Mouse (Mus musculus) neural tube, embryonic 12.5 days (tissue): ENCODE data around the gene Metrnl. TPM values are rescaled to one million over a fixed set of nuclear protein-coding genes. Genes with fewer than 3 reads are reported as not detected.

Experiments
- ATAC-seq: fragments of 200-750 bp; cut with Nextera tagmentation; 2 replicates; pipeline ENCODE4 v1.8.0; 2017; ENCODE audit warnings: low read depth, mild to moderate bottlenecking, moderate TSS enrichment, moderate library complexity; ENCODE audit not compliant: low FRiP score
- H3K27ac ChIP-seq: fragments of 300-500 bp; sonication (generic); 2 replicates; pipeline ENCODE4 v1.5.1; 2016
- H3K27me3 ChIP-seq: fragments of 300-500 bp; sonication (generic); replicated peaks from 2 replicates; pipeline ENCODE4 v1.6.1; 2016; ENCODE audit warnings: mild to moderate bottlenecking
- H3K36me3 ChIP-seq: fragments of 300-500 bp; sonication (generic); 2 replicates; pipeline ENCODE4 v1.6.1; 2016; ENCODE audit warnings: mild to moderate bottlenecking
- H3K4me1 ChIP-seq: fragments of 300-500 bp; sonication (generic); 2 replicates; pipeline ENCODE4 v1.6.1; 2016
- H3K4me2 ChIP-seq: fragments of 300-500 bp; sonication (generic); replicated peaks from 2 replicates; pipeline ENCODE4 v1.6.1; 2016; ENCODE audit warnings: mild to moderate bottlenecking
- H3K4me3 ChIP-seq: fragments of 300-500 bp; sonication (generic); 2 replicates; pipeline ENCODE4 v1.5.1; 2016
- H3K9ac ChIP-seq: fragments of 300-500 bp; sonication (generic); 2 replicates; pipeline ENCODE4 v1.6.1; 2016; ENCODE audit warnings: mild to moderate bottlenecking
- H3K9me3 ChIP-seq: fragments of 300-500 bp; sonication (generic); 2 replicates; pipeline ENCODE4 v1.6.1; 2016; ENCODE audit warnings: mild to moderate bottlenecking
- WGBS: fragments of 180-500 bp; shearing (Covaris S2); methylation state at CpG from one replicate; pipeline ENCODE4 v1.1.7; 2016; 5-methylcytosine and 5-hydroxymethylcytosine counted together
- polyA plus RNA-seq: library from polyadenylated mRNA; unstranded; fragments of >200 nt; fragmentation: Nextera tagmentation; extraction: Ambion mirVana; gene quantifications from 2 replicates; pipeline ENCODE4 v1.2.1, GENCODE M21; 2016

Gene Metrnl
- polyA plus RNA-seq, 1 experiment from 2014 or later, result 16.5 TPM

- Histone ChIP-seq H3K4me3 (no peak overlapping the region), H3K27me3 (no peaks in the 10 kb centered on the region), H3K36me3 (no peaks in the 10 kb centered on the region), H3K9ac (no peak overlapping the region), H3K9me3 (no peaks in the 10 kb centered on the region), H3K4me2 (no peak overlapping the region), H3K4me1 (no peaks in the 10 kb centered on the region), H3K27ac (no peak overlapping the region)
- 89% methylated on average over 2 of the region's 2 CpGs for whole genome bisulfite sequencing
- ATAC-seq, result no peak
Observed at GRCm38 (mm10) chr11:121713569-121713968, 12.2 kb downstream of the Metrnl start.

DNA sequence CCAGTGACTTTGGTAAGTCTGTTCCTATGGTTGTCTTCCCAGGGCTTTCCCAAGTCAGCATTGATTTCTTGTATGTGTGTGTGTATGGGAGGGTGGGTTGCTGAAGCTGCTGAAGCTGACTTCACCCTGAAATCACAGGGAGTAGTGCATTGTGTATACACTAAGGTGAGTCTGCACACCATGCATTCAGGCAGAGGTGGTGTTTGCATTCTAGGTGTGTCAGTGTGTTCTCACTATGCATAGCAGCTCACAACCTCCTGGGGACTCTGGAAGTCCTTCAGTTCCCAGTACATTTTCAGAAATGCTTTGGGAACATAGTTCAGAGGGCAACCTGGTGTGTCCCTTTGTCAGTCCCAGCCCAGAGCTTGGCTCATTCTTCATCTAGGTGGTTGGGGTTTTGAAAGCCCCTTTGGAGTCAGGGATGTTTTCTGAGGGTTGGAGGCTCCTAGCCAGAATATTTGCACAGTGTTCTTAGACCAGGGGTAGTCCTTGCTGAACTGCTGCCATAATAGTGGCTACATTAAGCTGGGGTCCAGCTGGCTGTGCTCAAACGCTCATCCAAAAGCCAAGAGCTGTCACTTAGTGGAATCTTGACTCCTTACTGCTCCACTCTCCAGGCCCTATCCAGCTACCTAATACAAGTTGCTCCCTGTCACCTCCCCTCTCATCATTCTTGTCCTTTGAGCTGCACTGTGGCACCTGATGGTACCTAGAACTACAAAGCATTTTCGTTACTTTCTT, 13.6 kb downstream of the Metrnl start:
- Histone ChIP-seq H3K4me1 (no peaks in the 10 kb centered on the region), H3K4me3 (no peak overlapping the region), H3K27me3 (no peaks in the 10 kb centered on the region), H3K36me3 (no peaks in the 10 kb centered on the region), H3K4me2 (no peak overlapping the region), H3K9ac (no peak overlapping the region), H3K27ac (no peak overlapping the region), H3K9me3 (no peaks in the 10 kb centered on the region)
- WGBS, result 87% methylated on average over 2 of the region's 2 CpGs
- no peak for ATAC-seq

- Histone ChIP-seq H3K9ac (no peak overlapping the region), H3K4me2 (no peak overlapping the region), H3K4me3 (no peak overlapping the region), H3K9me3 (no peaks in the 10 kb centered on the region), H3K4me1 (no peaks in the 10 kb centered on the region), H3K27ac (no peak overlapping the region), H3K36me3 (no peaks in the 10 kb centered on the region), H3K27me3 (no peaks in the 10 kb centered on the region)
- WGBS, result 66% methylated on average over 6 of the region's 6 CpGs
- no peak for ATAC-seq
Observed at GRCm38 (mm10) chr11:121717724-121718123, 16.4 kb downstream of the Metrnl start.

DNA sequence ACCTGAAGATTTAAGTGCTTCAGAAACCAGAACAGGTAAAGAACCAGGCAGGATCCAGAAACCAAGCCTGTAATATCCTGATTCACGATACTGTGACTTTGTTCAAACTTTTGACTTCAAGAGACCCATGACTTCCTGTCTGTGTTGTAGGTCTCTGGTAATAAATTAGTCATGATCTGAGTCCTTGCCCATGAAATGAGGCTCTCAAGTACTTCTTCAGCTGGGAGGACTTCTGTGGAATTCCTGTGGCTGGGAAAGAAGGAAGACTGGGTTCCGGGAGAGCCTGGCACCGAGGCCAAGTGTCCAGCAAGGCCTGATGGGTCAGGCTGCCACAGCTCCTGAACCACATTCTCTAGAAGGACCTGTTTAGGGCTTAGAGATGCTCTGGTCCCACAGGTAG, 19.4 kb downstream of the Metrnl start:
- Histone ChIP-seq H3K9ac (no peak overlapping the region), H3K27me3 (no peaks in the 10 kb centered on the region), H3K9me3 (no peaks in the 10 kb centered on the region), H3K4me2 (no peak overlapping the region), H3K36me3 (no peaks in the 10 kb centered on the region), H3K4me1 (no peaks in the 10 kb centered on the region), H3K27ac (no peak overlapping the region), H3K4me3 (no peak overlapping the region)
- ATAC-seq, result no peak
- 91% methylated on average over 3 of the region's 3 CpGs for WGBS

GRCm38 (mm10) chr11:121722434-121722833, 21.1 kb downstream of the Metrnl start:
- H3K36me3 ChIP-seq, result no peaks in the 10 kb centered on the region
- no peak overlapping the region for H3K9ac ChIP-seq
- ATAC-seq, result no peak
- H3K9me3 ChIP-seq, result no peaks in the 10 kb centered on the region
- no peak overlapping the region for H3K27ac ChIP-seq
- H3K4me3 ChIP-seq, result no peak overlapping the region
- no peak overlapping the region for H3K4me2 ChIP-seq
- H3K4me1 ChIP-seq, result no peaks in the 10 kb centered on the region
- no peaks in the 10 kb centered on the region for H3K27me3 ChIP-seq
- WGBS, result 82% methylated on average over 2 of the region's 2 CpGs

DNA sequence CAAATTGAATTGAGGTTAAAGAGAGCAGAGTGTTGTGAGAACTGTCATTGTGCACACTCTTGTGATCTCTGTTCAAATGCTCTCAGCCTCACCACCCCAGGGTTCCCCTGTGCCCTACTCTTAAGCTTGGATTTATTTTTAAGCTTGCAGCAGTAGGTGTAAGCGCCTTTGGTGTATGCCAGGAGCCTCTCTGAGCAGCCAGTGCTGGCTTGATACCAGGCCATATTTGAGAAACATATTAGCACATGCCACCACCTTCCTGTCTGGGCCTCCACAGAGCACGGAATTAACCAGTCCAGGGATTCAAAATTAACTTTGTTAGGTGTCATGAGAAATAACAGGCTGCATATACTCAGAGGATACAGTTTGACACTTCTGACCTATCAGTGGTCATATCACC, 25.3 kb downstream of the Metrnl start:
- Histone ChIP-seq H3K36me3 (no peaks in the 10 kb centered on the region), H3K4me2 (no peak overlapping the region), H3K4me3 (no peak overlapping the region), H3K27me3 (no peaks in the 10 kb centered on the region), H3K9ac (no peak overlapping the region), H3K9me3 (no peaks in the 10 kb centered on the region), H3K27ac (no peak overlapping the region), H3K4me1 (no peaks in the 10 kb centered on the region)
- 86% methylated on average over 2 of the region's 2 CpGs for WGBS
- no peak for ATAC-seq

- ATAC-seq, result no peak
- Histone ChIP-seq H3K27ac (no peak overlapping the region), H3K4me3 (no peak overlapping the region), H3K27me3 (no peaks in the 10 kb centered on the region), H3K9me3 (no peaks in the 10 kb centered on the region), H3K9ac (no peak overlapping the region), H3K36me3 (no peaks in the 10 kb centered on the region), H3K4me1 (peaks cover 7% of the 10 kb centered on the region; the same call in 1 of the 2 replicates), H3K4me2 (no peak overlapping the region)
- WGBS, result 74% methylated on average over 1 of the region's 1 CpGs
Observed at GRCm38 (mm10) chr11:121734184-121734583, 32.8 kb downstream of the Metrnl start.

- no peaks in the 10 kb centered on the region for H3K9me3 ChIP-seq
- no peak overlapping the region for H3K27ac ChIP-seq
- no peaks in the 10 kb centered on the region for H3K36me3 ChIP-seq
- no peaks in the 10 kb centered on the region for H3K27me3 ChIP-seq
- no peak overlapping the region for H3K4me2 ChIP-seq
- WGBS, result 8% methylated on average over 1 of the region's 1 CpGs
- H3K4me1 ChIP-seq, result peaks cover 7% of the 10 kb centered on the region; the same call in 1 of the 2 replicates
- H3K9ac ChIP-seq, result no peak overlapping the region
- ATAC-seq, result no peak
- no peak overlapping the region for H3K4me3 ChIP-seq
Observed at GRCm38 (mm10) chr11:121734892-121735291, 33.5 kb downstream of the Metrnl start.

GRCm38 (mm10) chr11:121738616-121739015, 37.3 kb downstream of the Metrnl start:
- no peaks in the 10 kb centered on the region for H3K27me3 ChIP-seq
- H3K4me1 ChIP-seq, result peaks cover 7% of the 10 kb centered on the region; the same call in 1 of the 2 replicates
- ATAC-seq, result no peak
- H3K9me3 ChIP-seq, result no peaks in the 10 kb centered on the region
- WGBS, result 62% methylated on average over 3 of the region's 3 CpGs
- no peaks in the 10 kb centered on the region for H3K36me3 ChIP-seq
- H3K27ac ChIP-seq, result no peak overlapping the region
- no peak overlapping the region for H3K9ac ChIP-seq
- H3K4me3 ChIP-seq, result no peak overlapping the region
- H3K4me2 ChIP-seq, result no peak overlapping the region

- H3K27ac ChIP-seq, result no peak overlapping the region
- no peak overlapping the region for H3K9ac ChIP-seq
- H3K9me3 ChIP-seq, result no peaks in the 10 kb centered on the region
- no peaks in the 10 kb centered on the region for H3K27me3 ChIP-seq
- ATAC-seq, result no peak
- WGBS, result 80% methylated on average over 1 of the region's 1 CpGs
- H3K36me3 ChIP-seq, result no peaks in the 10 kb centered on the region
- H3K4me3 ChIP-seq, result no peak overlapping the region
- H3K4me2 ChIP-seq, result no peak overlapping the region
- no peaks in the 10 kb centered on the region for H3K4me1 ChIP-seq
Observed at GRCm38 (mm10) chr11:121740906-121741305, 39.6 kb downstream of the Metrnl start.

DNA sequence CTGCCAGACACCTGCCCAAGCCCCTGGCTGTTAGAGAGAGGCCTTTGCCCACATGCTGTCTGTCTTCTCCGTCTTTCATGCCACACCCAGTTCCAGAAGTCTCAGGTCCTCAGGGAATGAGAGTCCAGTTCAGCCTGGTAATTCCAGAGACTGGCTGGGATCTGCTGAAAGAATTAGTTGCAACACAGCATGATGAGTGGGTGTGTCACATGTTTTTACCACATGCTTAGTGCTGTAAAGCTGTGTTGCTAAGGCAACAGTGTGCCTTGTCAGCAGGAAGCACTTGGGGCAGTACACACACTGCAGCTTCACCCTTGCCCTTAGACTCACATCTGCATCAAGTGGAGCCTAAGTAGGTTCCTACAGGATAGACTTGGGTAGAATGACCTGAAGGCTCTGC, 40.1 kb downstream of the Metrnl start:
- H3K27ac ChIP-seq, result no peak overlapping the region
- WGBS, result 39% methylated on average over 1 of the region's 1 CpGs
- no peaks in the 10 kb centered on the region for H3K4me1 ChIP-seq
- H3K27me3 ChIP-seq, result no peaks in the 10 kb centered on the region
- no peaks in the 10 kb centered on the region for H3K9me3 ChIP-seq
- H3K4me3 ChIP-seq, result no peak overlapping the region
- no peak overlapping the region for H3K4me2 ChIP-seq
- H3K36me3 ChIP-seq, result no peaks in the 10 kb centered on the region
- H3K9ac ChIP-seq, result no peak overlapping the region
- ATAC-seq, result no peak

GRCm38 (mm10) chr11:121743113-121743512, 41.8 kb downstream of the Metrnl start:
- H3K27ac ChIP-seq, result no peak overlapping the region
- no peak overlapping the region for H3K4me3 ChIP-seq
- 74% methylated on average over 1 of the region's 1 CpGs for WGBS
- H3K36me3 ChIP-seq, result no peaks in the 10 kb centered on the region
- no peaks in the 10 kb centered on the region for H3K27me3 ChIP-seq
- H3K9me3 ChIP-seq, result no peaks in the 10 kb centered on the region
- no peak overlapping the region for H3K4me2 ChIP-seq
- H3K4me1 ChIP-seq, result no peaks in the 10 kb centered on the region
- ATAC-seq, result no peak
- no peak overlapping the region for H3K9ac ChIP-seq

DNA sequence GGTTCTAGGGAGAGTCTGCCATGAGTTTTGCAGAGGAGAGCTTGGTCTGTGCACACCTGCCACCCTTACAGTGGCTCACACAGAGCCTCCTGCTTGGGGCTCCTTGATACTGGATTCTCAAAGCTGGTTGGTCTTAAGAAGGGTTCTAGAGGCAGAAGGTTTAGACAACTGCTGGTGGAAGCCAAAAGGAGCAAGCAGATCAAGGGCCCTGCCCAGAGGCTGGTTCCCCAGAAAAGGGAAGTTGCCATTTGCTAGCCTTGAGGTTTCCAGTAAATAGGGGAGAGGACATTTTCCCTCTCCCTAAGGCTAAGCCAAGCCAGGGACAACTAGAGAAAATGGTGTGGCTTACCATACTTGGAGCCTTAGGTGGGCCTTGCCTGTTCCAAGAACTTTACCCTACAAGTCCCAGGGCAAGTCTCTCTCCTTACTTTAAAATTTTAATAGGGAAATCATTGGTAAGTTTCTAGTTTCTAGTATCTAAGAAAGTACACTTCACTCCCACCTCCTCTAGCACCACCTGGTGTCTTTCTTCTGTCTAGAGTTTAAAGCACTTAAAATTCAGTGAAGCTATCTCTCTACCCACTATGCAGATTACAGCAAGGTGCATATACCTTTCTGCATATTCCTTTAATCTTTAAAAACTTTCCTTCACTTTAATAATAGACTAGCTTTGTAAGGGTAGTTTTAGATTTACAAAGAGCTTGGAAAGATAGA, 42.7 kb downstream of the Metrnl start:
- Histone ChIP-seq H3K4me3 (no peak overlapping the region), H3K27me3 (no peaks in the 10 kb centered on the region), H3K36me3 (no peaks in the 10 kb centered on the region), H3K4me1 (no peaks in the 10 kb centered on the region), H3K9me3 (no peaks in the 10 kb centered on the region), H3K4me2 (no peak overlapping the region), H3K9ac (no peak overlapping the region), H3K27ac (no peak overlapping the region)
- no peak for ATAC-seq
